Mouse (Mus musculus): ENCODE results near the gene Rtca. TPM values are rescaled to one million over a fixed set of nuclear protein-coding genes. Genes with fewer than 3 reads are reported as not detected.
A peak's percentile ranks its signal among the peaks of the same experiment; 100 is the strongest.

The Rtca gene
- polyA plus RNA-seq (2015; fragmentation: Nextera tagmentation; extraction: Ambion mirVana): 52.3 and 52.9 TPM in 2 replicates

DNA sequence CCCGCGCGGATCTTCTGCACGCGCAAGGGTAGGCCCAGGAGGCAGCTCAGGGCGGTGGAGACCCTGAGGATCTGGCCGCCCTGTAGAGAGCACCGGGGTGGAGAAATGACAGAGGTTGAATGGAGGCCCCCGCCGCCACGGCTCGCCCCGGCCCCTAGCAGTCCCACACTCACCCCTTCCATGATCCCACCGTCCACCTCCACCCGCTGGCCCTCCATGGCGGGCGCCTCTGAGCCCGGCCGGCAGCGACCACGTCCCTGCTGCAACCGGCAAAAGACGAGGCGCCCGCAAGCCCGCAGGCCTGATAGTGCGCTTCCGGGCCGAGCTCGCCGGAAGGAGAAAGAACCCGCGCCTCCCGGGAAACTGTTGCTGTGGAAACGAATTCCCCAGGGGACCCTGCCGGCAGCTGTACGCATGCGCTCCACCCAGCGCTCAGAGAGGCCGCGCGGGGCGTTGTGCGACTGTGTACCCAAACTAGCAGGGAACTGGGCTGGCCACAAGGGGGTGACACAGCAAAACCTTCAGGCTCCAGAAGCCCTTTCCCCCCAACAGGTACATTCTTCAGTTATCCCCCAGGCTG is at the start of gene Rtca:
Gene Rtca, minus strand, starts transcription at position 437 of the 580 bp plus-strand sequence.
- Histone ChIP-seq H3K4me2 (ENCODE audit: low read depth, low read length) (peak within 1 kb of the TSS; percentile 84), H3K4me3 (ENCODE audit: low read length) (peak within 1 kb of the TSS; percentile 82), H3K4me1 (ENCODE audit: control insufficient read depth, insufficient read depth, low read length) (peaks cover 13% of the 10 kb centered on the region), H3K27ac (ENCODE audit: low read length) (peak within 1 kb of the TSS; percentile 69), H3K9ac (ENCODE audit: low read length) (peak within 1 kb of the TSS; percentile 86), H3K27me3 (ENCODE audit: control insufficient read depth, insufficient read depth, low read length) (no peaks in the 10 kb centered on the region), H3K36me3 (ENCODE audit: control insufficient read depth, insufficient read depth) (peaks cover 18% of the 10 kb centered on the region), H3K9me3 (replicated peaks; ENCODE audit: control insufficient read depth, low read length) (no peaks in the 10 kb centered on the region)
- WGBS: 1% methylated on average over 36 of the region's 44 CpGs
- peak; percentile 91 for ATAC-seq (replicated peaks; ENCODE audit: extremely low read depth, insufficient read depth, low FRiP score)

DNA sequence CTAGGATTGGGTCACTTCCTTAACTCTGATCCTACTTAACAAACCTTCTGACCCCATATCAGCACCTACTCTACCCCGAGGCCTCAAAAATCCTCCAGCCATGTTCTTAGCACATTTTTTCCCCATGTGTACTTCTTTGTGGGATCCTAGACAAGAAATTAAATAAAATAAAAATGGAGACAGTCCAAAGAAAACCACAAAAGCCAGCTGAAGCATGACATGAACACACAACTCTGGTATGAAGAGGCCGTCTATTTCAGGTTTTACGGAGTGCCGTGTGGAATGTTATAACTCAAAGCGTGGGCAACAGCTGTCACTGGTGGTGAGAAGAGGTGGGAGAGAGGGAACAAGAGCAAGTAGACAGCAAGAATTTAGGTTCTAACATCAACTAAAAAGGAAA is 43.4 kb upstream of the Rtca start:
- no peaks in the 10 kb centered on the region for H3K27me3 ChIP-seq (ENCODE audit: control insufficient read depth, insufficient read depth, low read length)
- no peak overlapping the region for H3K9ac ChIP-seq (ENCODE audit: low read length)
- no peaks in the 10 kb centered on the region for H3K9me3 ChIP-seq (replicated peaks; ENCODE audit: control insufficient read depth, low read length)
- ATAC-seq (replicated peaks; ENCODE audit: extremely low read depth, insufficient read depth, low FRiP score): no peak
- no peaks in the 10 kb centered on the region for H3K4me1 ChIP-seq (ENCODE audit: control insufficient read depth, insufficient read depth, low read length)
- no peak overlapping the region for H3K4me2 ChIP-seq (ENCODE audit: low read depth, low read length)
- 82% methylated on average over 5 of the region's 5 CpGs for WGBS
- H3K36me3 ChIP-seq (ENCODE audit: control insufficient read depth, insufficient read depth): peaks cover 14% of the 10 kb centered on the region
- no peak overlapping the region for H3K27ac ChIP-seq (ENCODE audit: low read length)
- H3K4me3 ChIP-seq (ENCODE audit: low read length): no peak overlapping the region

DNA sequence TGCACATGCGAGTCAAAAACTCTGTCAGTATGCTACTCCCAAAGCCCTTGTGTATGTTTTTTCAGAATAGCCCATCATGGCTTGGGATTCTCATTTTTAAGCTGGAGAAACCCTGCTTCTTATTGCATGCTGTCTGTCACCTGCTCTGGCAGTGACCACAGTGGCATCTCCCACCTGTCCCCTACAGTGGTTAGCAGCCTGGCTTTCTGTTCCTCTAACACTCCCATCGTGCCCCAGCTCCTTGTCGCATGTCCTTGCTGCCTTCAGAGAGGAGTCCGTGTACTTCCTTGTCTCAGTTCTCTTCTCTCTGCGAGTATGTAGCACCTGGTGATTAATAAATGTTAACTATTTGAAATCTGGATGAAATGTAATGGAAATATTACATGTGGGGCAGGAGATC is 39.4 kb upstream of the Rtca start:
- Histone ChIP-seq H3K4me3 (ENCODE audit: low read length) (no peak overlapping the region), H3K27ac (ENCODE audit: low read length) (no peak overlapping the region), H3K27me3 (ENCODE audit: control insufficient read depth, insufficient read depth, low read length) (no peaks in the 10 kb centered on the region), H3K36me3 (ENCODE audit: control insufficient read depth, insufficient read depth) (peaks cover 33% of the 10 kb centered on the region), H3K4me2 (ENCODE audit: low read depth, low read length) (no peak overlapping the region), H3K9me3 (replicated peaks; ENCODE audit: control insufficient read depth, low read length) (no peaks in the 10 kb centered on the region), H3K9ac (ENCODE audit: low read length) (no peak overlapping the region), H3K4me1 (ENCODE audit: control insufficient read depth, insufficient read depth, low read length) (peaks cover 2% of the 10 kb centered on the region; the same call in 1 of the 2 replicates)
- no peak for ATAC-seq (replicated peaks; ENCODE audit: extremely low read depth, insufficient read depth, low FRiP score)
- 88% methylated on average over 5 of the region's 5 CpGs for WGBS

DNA sequence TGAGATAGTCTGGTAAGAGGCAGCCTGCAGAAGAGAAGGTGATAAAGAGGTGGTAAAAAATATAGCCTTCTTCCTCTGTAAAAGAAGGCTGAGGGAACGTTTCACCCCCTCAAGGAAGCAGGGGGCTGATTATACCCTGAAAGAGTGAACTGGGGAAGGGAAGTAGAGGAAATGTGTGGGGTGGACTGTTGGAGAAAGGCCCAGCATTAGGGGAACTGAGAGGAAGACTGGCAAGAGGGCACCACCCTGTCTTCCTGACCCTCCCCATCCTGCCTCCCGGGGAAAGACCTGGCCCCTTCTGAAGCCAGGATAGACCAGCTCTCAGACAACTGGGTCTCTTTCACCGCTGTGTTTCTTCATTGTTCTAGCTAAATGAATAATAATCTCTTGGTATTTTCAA is 34.5 kb upstream of the Rtca start:
- H3K36me3 ChIP-seq (ENCODE audit: control insufficient read depth, insufficient read depth): peaks cover 32% of the 10 kb centered on the region
- H3K9me3 ChIP-seq (replicated peaks; ENCODE audit: control insufficient read depth, low read length): no peaks in the 10 kb centered on the region
- ATAC-seq (replicated peaks; ENCODE audit: extremely low read depth, insufficient read depth, low FRiP score): no peak

DNA sequence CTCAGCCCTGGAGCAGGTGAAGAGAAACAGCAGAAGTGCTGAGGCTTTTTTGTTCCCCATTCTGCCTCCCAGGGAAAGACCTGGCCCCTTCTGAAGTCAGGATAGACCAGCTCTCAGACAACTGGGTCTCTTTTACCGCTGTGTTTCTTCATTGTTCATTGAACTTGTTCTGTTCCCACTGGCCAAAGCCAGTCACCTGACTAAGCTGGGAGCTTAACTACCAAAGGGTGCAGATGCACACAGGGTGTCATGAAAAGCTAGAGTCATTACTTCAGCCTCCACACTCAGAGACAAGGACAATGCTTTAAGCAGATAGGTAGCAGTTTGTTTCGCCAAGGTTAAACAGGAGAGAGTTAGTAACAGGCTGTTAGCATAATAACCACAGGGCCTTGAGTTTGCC is 34.1 kb upstream of the Rtca start:
- WGBS: 69% methylated on average over 2 of the region's 2 CpGs
- Histone ChIP-seq H3K36me3 (ENCODE audit: control insufficient read depth, insufficient read depth) (peaks cover 32% of the 10 kb centered on the region), H3K9ac (ENCODE audit: low read length) (no peak overlapping the region), H3K27me3 (ENCODE audit: control insufficient read depth, insufficient read depth, low read length) (no peaks in the 10 kb centered on the region), H3K4me3 (ENCODE audit: low read length) (no peak overlapping the region), H3K27ac (ENCODE audit: low read length) (peak overlapping the region; percentile 23; the same call in 1 of the 2 replicates), H3K9me3 (replicated peaks; ENCODE audit: control insufficient read depth, low read length) (no peaks in the 10 kb centered on the region), H3K4me1 (ENCODE audit: control insufficient read depth, insufficient read depth, low read length) (peaks cover 12% of the 10 kb centered on the region; the same call in 1 of the 2 replicates), H3K4me2 (ENCODE audit: low read depth, low read length) (no peak overlapping the region)
- ATAC-seq (replicated peaks; ENCODE audit: extremely low read depth, insufficient read depth, low FRiP score): no peak

More for the DNA sequence above, 34.5 kb upstream of the Rtca start:
- H3K4me3 ChIP-seq (ENCODE audit: low read length): no peak overlapping the region
- peak overlapping the region; percentile 23; the same call in 1 of the 2 replicates for H3K27ac ChIP-seq (ENCODE audit: low read length)
- H3K9ac ChIP-seq (ENCODE audit: low read length): no peak overlapping the region
- H3K4me2 ChIP-seq (ENCODE audit: low read depth, low read length): no peak overlapping the region
- H3K27me3 ChIP-seq (ENCODE audit: control insufficient read depth, insufficient read depth, low read length): no peaks in the 10 kb centered on the region
- 59% methylated on average over 3 of the region's 3 CpGs for WGBS
- peaks cover 7% of the 10 kb centered on the region; the same call in 1 of the 2 replicates for H3K4me1 ChIP-seq (ENCODE audit: control insufficient read depth, insufficient read depth, low read length)

DNA sequence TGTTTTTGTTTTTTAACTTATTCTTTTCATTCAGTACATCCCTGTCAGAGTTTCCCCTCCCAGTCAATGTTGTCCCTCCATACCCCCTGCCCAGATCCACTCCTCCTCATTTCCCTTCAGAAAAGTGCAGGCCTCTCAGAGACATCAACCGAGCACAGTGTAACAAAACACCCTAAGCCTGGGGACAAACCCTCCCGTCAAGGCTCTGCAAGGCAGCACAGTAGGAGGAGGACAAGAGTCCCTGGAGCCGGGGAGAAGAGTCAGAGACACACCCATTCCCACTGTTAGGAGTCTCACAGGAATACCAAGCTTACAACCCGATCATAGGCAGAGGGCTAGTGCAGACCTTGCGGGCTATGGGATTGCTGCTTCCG is 29.2 kb upstream of the Rtca start:
- peaks cover 27% of the 10 kb centered on the region for H3K36me3 ChIP-seq (ENCODE audit: control insufficient read depth, insufficient read depth)
- 55% methylated on average over 6 of the region's 6 CpGs for WGBS
- no peaks in the 10 kb centered on the region for H3K9me3 ChIP-seq (replicated peaks; ENCODE audit: control insufficient read depth, low read length)
- ATAC-seq (replicated peaks; ENCODE audit: extremely low read depth, insufficient read depth, low FRiP score): no peak
- no peaks in the 10 kb centered on the region for H3K27me3 ChIP-seq (ENCODE audit: control insufficient read depth, insufficient read depth, low read length)
- H3K4me3 ChIP-seq (ENCODE audit: low read length): no peak overlapping the region
- H3K4me1 ChIP-seq (ENCODE audit: control insufficient read depth, insufficient read depth, low read length): peaks cover 18% of the 10 kb centered on the region; the same call in 1 of the 2 replicates
- H3K27ac ChIP-seq (ENCODE audit: low read length): peak overlapping the region; percentile 77
- peak overlapping the region; percentile 45; the same call in 1 of the 2 replicates for H3K4me2 ChIP-seq (ENCODE audit: low read depth, low read length)
- H3K9ac ChIP-seq (ENCODE audit: low read length): peak overlapping the region; percentile 18; the same call in 1 of the 2 replicates

DNA sequence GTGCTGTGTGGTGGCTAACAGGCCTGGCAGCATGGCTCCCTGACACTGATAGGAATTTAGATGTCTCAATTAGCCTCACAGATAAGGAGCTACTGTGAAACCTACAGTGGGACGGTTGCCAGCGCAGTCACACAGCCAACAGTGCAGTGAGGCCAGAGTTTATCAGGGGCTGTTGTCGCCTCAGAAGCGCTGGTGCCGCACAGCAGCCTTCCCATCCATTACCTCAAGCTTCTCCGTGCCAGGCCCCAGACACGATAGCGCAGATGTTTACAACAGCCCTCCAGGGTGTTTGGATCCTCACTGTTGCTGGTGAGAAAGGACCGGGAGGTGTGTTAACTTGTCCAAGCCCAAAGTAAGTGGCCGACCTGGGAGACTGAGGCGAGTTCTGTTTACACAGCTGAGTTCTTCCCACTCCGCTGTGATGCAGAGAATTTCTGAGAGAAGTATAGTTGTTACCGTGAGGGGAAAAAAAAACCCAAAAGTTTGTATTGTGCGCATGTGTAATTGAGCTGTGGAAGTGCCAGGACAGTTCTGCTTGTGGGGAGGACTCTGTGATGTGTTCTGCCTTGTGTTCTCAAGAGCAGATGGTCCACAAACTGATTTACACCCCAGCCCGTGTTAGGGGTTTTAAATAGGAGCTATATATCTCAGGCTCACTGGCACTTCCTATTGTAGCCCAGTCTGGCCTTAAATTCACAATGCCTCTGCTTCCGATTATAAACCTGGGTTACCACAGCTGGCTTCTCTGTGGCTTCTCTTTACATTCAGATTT is 28.6 kb upstream of the Rtca start:
- H3K4me2 ChIP-seq (ENCODE audit: low read depth, low read length): peak overlapping the region; percentile 45
- no peak overlapping the region; the same call in 1 of the 2 replicates for H3K4me3 ChIP-seq (ENCODE audit: low read length)
- H3K4me1 ChIP-seq (ENCODE audit: control insufficient read depth, insufficient read depth, low read length): peaks cover 16% of the 10 kb centered on the region; the same call in 1 of the 2 replicates
- H3K9ac ChIP-seq (ENCODE audit: low read length): peak overlapping the region; percentile 7; the same call in 1 of the 2 replicates
- H3K27me3 ChIP-seq (ENCODE audit: control insufficient read depth, insufficient read depth, low read length): no peaks in the 10 kb centered on the region
- ATAC-seq (replicated peaks; ENCODE audit: extremely low read depth, insufficient read depth, low FRiP score): peak; percentile 95
- 21% methylated on average over 16 of the region's 16 CpGs for WGBS
- peak overlapping the region; percentile 77 for H3K27ac ChIP-seq (ENCODE audit: low read length)
- no peaks in the 10 kb centered on the region for H3K9me3 ChIP-seq (replicated peaks; ENCODE audit: control insufficient read depth, low read length)
- peaks cover 27% of the 10 kb centered on the region for H3K36me3 ChIP-seq (ENCODE audit: control insufficient read depth, insufficient read depth)

DNA sequence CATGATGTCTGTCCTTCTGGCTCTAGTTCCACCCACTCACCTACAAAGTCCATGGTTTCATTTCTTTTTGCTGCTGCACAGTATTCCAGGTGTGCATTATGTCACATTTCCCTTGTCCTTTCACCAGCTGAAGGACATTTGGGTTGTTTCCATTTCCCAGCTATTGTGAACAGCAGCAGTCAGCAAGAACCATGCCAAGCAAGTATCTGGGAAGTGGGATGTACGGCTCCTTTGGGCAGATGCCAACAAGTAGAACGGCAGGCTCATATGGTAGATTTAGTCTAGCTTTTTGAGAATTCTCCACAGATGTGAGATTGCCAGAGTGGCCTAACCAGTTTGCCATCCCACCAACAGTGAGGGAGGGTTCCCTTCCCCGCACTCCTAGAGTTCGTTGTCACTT is 22.8 kb upstream of the Rtca start:
- no peaks in the 10 kb centered on the region for H3K27me3 ChIP-seq (ENCODE audit: control insufficient read depth, insufficient read depth, low read length)
- no peak overlapping the region for H3K4me2 ChIP-seq (ENCODE audit: low read depth, low read length)
- H3K4me3 ChIP-seq (ENCODE audit: low read length): no peak overlapping the region
- H3K9ac ChIP-seq (ENCODE audit: low read length): no peak overlapping the region
- no peak for ATAC-seq (replicated peaks; ENCODE audit: extremely low read depth, insufficient read depth, low FRiP score)
- H3K9me3 ChIP-seq (replicated peaks; ENCODE audit: control insufficient read depth, low read length): no peaks in the 10 kb centered on the region
- 46% methylated on average over 4 of the region's 4 CpGs for whole genome bisulfite sequencing
- H3K27ac ChIP-seq (ENCODE audit: low read length): no peak overlapping the region
- peaks cover 20% of the 10 kb centered on the region for H3K4me1 ChIP-seq (ENCODE audit: control insufficient read depth, insufficient read depth, low read length)
- peaks cover 17% of the 10 kb centered on the region for H3K36me3 ChIP-seq (ENCODE audit: control insufficient read depth, insufficient read depth)

DNA sequence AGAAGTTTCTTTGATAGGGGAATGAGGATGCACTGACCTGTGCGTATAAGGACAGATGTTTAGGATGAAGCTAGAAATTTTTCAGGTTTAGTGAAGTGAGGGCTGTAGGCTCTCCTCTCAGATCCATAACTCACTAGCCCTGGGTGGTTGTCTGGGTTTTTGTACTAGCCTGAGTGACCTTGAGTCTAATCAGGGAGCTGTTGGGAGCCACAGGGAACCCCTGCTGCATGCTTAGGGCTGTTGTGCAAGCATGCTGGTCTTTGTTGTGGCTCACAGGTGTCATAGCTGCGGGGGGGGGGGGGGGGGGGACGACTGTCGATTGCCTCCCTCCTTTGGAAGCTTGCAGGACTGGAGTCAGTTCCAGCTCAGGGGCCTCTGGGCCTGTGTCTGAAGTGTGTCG is 21.7 kb upstream of the Rtca start:
- Histone ChIP-seq H3K9ac (ENCODE audit: low read length) (peak overlapping the region; percentile 5; the same call in 1 of the 2 replicates), H3K4me2 (ENCODE audit: low read depth, low read length) (no peak overlapping the region), H3K36me3 (ENCODE audit: control insufficient read depth, insufficient read depth) (peaks cover 13% of the 10 kb centered on the region; the same call in 1 of the 2 replicates), H3K4me3 (ENCODE audit: low read length) (no peak overlapping the region), H3K9me3 (replicated peaks; ENCODE audit: control insufficient read depth, low read length) (no peaks in the 10 kb centered on the region), H3K4me1 (ENCODE audit: control insufficient read depth, insufficient read depth, low read length) (peaks cover 19% of the 10 kb centered on the region), H3K27ac (ENCODE audit: low read length) (peak overlapping the region; percentile 74), H3K27me3 (ENCODE audit: control insufficient read depth, insufficient read depth, low read length) (no peaks in the 10 kb centered on the region)
- 41% methylated on average over 5 of the region's 5 CpGs for WGBS
- ATAC-seq (replicated peaks; ENCODE audit: extremely low read depth, insufficient read depth, low FRiP score): peak; percentile 33
